Mouse (Mus musculus) megakaryocyte, embryonic 14.5 days (primary cell): ENCODE measurements around the gene Aif1l. TPM values are rescaled to one million over a fixed set of nuclear protein-coding genes. Genes with fewer than 3 reads are reported as not detected.
"Not testable (repeated sequence)": the region's sequence is repeated elsewhere in the genome, so short reads cannot be mapped to it uniquely, and the experiment has no call there.

Source experiments
- H3K27me3 ChIP-seq: replicated peaks from 2 replicates; pipeline ENCODE3; 2012; ENCODE audit warnings: inconsistent platforms
- H3K36me3 ChIP-seq: replicated peaks from 2 replicates; pipeline ENCODE3; 2012; ENCODE audit warnings: low read length, inconsistent platforms, mixed read lengths
- H3K4me1 ChIP-seq: 2 replicates; pipeline ENCODE4 v1.6.1; 2012; ENCODE audit warnings: inconsistent platforms
- H3K4me3 ChIP-seq: replicated peaks from 2 replicates; pipeline ENCODE3; 2012; ENCODE audit warnings: moderate library complexity, mild to moderate bottlenecking, inconsistent platforms
- H3K9me3 ChIP-seq: 2 replicates; pipeline ENCODE4 v1.6.1; 2012; ENCODE audit warnings: inconsistent platforms
- FLI1 ChIP-seq: IDR thresholded peaks from 2 replicates; pipeline ENCODE4 v1.6.1; 2012; ENCODE audit warnings: low read length, inconsistent platforms, mixed read lengths
- GATA1 ChIP-seq: IDR thresholded peaks from 3 replicates; pipeline ENCODE4 v1.6.1; 2012; ENCODE audit warnings: mixed read lengths, low read length, inconsistent platforms, borderline replicate concordance
- polyA plus RNA-seq: library from polyadenylated mRNA; stranded (reverse); fragments of >175 nt; gene quantifications from 2 replicates; pipeline ENCODE4 v1.2.3, GENCODE M21; 2012; ENCODE audit warnings: low replicate concordance; ENCODE audit not compliant: insufficient read depth

Aif1l gene
- polyA plus RNA-seq: not detected in 2 replicates

DNA sequence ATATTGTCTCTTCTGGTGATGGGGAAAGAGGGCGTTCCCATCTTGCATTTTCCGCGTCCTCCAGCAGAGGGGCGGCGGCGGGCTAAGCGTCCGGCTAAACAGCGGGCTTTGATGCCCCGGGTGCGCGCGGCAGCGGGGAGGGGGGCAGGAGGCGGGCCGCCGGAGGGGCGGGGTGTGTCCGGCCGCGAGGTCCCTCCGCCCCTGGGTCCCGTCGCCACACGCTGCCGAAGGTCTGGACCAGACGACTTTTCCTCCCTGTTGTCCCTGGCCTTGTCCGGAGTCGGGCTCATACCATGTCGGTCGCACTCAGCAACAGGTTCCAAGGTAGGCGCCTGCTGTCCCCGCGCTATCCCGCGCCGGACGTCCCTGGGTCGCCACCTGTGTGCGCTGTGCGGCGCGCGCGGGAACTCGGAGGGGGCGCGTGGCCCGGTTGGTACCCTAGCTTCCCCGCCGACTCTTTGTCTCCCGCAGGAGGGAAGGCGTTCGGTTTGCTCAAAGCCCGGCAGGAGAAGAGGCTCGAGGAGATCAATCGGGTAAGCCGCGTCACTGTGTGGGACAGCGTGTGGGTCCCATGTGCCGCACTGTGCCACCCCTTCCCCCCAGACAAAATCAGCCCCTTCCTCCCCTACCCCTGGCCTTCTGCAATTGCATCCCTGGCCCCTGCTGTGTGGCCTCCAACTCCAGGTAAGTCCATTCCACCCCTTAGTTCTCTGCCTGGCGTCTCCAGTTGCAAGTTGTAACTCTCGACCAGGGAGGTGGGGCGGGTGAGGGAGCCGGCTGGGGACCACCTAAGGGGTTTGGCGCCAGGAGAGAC is at the start of gene Aif1l:
Gene Aif1l, plus strand, starts transcription at position 82 of the 814 bp plus-strand sequence.
- Histone ChIP-seq H3K27me3 (peaks cover 96% of the 10 kb centered on the region), H3K9me3 (no peaks in the 10 kb centered on the region), H3K4me3 (peak within 1 kb of the TSS; percentile 90), H3K36me3 (no peaks in the 10 kb centered on the region), H3K4me1 (peaks cover 15% of the 10 kb centered on the region)
- TF ChIP-seq FLI1 (no peak), GATA1 (no peak)

DNA sequence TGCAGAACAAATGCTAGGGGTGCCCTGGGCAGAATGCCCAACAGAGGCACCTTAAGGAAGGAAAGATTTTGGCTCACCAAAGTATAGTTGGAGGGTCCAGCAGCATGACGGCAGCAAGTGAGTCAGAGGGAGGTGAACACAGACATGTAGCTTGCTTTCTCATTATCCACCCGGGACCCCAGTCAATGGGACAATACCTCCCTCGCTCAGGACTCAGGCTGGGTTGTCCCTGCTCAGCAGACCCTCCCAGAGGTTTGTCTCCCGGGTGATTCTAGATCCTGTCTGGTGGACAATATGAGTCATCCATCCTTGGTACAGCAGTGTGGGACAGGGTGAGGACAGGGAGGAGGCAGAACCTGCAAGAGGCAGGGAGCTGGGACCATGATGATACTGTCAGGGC is 49.0 kb upstream of the Aif1l start:
- no peaks in the 10 kb centered on the region for H3K36me3 ChIP-seq
- peaks cover 29% of the 10 kb centered on the region for H3K4me1 ChIP-seq
- no peaks in the 10 kb centered on the region for H3K9me3 ChIP-seq
- TF ChIP-seq GATA1 (no peak), FLI1 (no peak)
- no peak overlapping the region for H3K4me3 ChIP-seq
- peaks cover 76% of the 10 kb centered on the region for H3K27me3 ChIP-seq

DNA sequence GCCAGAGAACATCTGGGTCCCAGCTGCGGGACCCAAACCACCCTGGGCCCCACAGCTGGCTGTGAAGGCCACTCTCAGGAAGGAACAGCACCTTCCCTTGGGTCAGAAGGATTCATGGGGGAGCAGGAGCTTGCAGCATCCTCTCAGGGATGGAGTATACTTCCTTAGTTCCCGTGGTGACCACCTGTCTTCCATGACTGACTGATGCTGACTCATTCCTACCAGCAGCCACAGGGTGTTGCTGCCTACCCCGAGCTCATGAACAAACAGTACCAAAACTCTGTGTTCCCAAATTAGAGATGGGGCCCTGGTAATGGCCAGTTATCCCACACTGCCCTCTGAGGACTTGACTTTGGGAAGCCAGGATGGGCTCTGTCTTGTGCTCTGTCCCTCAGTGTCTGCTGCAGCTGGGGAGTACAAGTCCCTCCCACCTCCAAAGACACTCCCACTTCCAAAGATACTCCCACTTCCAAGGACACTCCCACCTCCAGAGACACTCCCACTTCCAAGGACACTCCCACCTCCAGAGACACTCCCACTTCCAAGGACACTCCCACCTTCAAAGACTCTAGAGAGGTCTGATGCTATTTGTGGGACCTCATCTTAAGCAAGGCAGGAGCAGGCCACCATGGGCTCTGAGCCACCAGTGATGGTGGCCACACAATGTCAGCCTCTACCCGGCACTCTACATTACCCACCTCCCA is 48.1 kb upstream of the Aif1l start:
- Histone ChIP-seq H3K4me3 (no peak overlapping the region), H3K27me3 (peaks cover 80% of the 10 kb centered on the region), H3K36me3 (no peaks in the 10 kb centered on the region), H3K4me1 (peaks cover 31% of the 10 kb centered on the region), H3K9me3 (no peaks in the 10 kb centered on the region)
- TF ChIP-seq GATA1: no peak
- no peak for TF ChIP-seq FLI1

DNA sequence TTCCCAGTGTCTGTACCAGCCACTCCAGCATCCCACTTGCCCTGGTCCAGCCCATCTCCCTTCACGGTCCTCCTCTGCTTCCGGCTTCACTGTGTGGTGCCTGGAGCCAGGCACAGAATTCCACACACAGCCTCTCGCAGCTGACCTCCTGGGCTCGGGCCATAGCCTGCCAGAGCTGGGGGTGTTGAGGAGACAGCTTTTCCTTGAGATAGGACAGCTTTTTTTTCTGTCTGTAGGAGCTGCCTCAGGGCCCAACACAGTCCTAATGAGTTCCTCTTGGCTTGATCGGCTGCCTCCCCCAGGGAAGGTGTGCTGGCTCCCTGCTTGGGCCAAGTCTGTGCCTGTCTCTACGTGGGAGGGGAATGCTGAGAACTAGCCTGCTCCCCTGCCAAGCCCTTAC is 45.9 kb upstream of the Aif1l start:
- peaks cover 31% of the 10 kb centered on the region for H3K4me1 ChIP-seq
- H3K36me3 ChIP-seq: no peaks in the 10 kb centered on the region
- H3K9me3 ChIP-seq: no peaks in the 10 kb centered on the region
- TF ChIP-seq GATA1 (no peak), FLI1 (no peak)
- peaks cover 80% of the 10 kb centered on the region for H3K27me3 ChIP-seq
- H3K4me3 ChIP-seq: no peak overlapping the region

DNA sequence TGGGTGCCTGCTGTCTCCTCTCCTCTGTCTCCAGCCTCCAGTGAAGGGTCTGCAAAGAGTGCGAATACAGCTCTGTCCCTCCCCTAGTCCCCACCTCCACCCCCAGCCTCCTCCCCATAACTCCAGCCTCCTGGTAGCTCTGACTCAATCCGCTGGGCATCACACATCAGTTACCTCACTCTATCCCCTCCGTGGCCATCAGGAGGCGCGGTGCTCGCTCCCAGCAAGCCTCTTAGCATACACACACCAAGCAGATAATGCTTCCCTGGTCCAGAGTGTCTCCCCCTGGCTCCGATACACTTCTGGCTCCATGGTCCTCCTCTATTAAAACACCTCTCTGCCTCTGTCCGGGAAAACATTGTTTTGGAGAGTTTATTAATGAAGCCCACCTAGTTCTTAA is 45.3 kb upstream of the Aif1l start:
- Histone ChIP-seq H3K36me3 (no peaks in the 10 kb centered on the region), H3K4me1 (peaks cover 31% of the 10 kb centered on the region), H3K9me3 (no peaks in the 10 kb centered on the region), H3K4me3 (no peak overlapping the region), H3K27me3 (peaks cover 77% of the 10 kb centered on the region)
- no peak for TF ChIP-seq FLI1

DNA sequence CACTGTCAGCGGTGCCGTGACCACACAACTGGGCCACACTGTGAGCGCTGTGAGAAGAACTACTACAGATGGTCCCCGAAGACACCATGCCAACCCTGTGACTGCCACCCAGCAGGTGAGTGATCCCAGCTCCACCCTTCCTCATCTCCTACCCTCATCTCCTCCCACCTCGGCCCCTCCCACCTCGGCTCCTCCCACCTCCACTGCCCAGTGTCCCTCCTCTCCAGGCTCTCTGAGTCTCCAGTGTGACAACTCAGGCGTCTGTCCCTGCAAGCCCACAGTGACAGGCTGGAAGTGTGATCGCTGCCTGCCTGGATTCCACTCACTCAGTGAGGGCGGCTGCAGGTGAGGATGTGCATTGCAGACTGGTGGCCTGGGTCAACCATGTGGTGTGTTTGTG is 44.3 kb upstream of the Aif1l start:
- H3K4me3 ChIP-seq: no peak overlapping the region
- no peaks in the 10 kb centered on the region for H3K9me3 ChIP-seq
- peaks cover 31% of the 10 kb centered on the region for H3K4me1 ChIP-seq
- H3K36me3 ChIP-seq: no peaks in the 10 kb centered on the region
- no peak for TF ChIP-seq FLI1
- TF ChIP-seq GATA1: no peak
- H3K27me3 ChIP-seq: peaks cover 70% of the 10 kb centered on the region

DNA sequence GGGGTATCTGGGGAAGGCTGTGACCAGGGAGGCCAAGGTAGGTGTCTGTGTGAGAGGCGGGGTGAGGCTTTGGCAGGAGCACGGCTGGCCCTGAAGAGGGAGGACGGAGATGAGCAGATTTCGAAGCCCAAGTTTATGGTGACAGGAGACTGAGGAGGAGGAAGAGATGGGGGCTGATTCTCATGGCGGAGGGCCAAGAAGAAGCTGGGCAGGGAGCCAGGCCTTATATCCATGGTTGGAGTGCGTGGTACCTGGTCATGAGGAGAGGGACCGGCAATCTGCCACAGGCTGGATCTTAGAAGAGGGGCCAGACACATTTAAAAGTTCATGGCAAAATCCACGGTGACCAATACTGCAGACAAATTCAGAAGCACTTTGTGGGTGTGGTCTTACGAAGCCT is 43.5 kb upstream of the Aif1l start:
- peaks cover 63% of the 10 kb centered on the region for H3K27me3 ChIP-seq
- peaks cover 29% of the 10 kb centered on the region for H3K4me1 ChIP-seq
- no peaks in the 10 kb centered on the region for H3K36me3 ChIP-seq
- H3K4me3 ChIP-seq: no peak overlapping the region
- TF ChIP-seq FLI1: no peak
- no peak for TF ChIP-seq GATA1
- H3K9me3 ChIP-seq: no peaks in the 10 kb centered on the region

DNA sequence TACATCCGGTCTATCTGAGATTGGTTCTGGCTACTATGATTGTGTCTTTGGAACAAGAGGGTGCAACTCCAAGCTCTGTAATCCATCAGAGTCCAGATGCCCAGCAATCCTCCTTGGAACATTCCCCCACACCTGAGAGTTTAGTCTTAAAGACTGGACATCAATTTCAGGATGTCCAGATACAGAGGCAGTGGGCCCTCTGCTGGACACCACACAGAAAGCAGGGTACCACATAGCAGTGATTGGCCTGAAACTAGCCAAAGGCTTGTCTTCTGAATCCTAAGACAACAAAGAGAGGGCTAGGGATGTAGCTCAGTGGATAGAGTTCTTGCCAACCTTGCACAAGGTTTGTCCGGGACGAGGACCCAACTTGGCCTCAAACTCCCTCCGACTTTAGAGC is 37.4 kb upstream of the Aif1l start:
- Histone ChIP-seq H3K27me3 (peaks cover 55% of the 10 kb centered on the region), H3K9me3 (no peaks in the 10 kb centered on the region)
- TF ChIP-seq GATA1 (no peak), FLI1 (no peak)

DNA sequence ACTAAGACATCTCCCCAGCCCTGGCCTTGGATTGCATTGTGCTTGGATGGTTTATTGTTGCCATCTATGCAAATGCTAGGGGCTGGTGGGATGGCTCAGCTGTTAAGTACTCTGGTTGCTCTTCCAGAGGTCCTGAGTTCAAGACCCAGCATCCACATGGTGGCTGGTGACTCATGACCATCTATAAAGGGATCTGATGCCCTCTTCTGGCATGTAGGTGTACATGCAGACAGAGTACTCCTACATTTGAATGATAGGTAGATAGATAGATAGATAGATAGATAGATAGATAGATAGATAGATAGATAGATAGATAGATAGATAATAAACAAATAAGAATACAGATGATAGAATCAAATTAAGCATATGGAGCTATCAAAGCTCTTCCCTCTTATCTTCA is 35.7 kb upstream of the Aif1l start:
- H3K4me1 ChIP-seq, H3K4me3 ChIP-seq, H3K36me3 ChIP-seq, H3K9me3 ChIP-seq: not testable (repeated sequence)
- H3K27me3 ChIP-seq: peaks cover 57% of the 10 kb centered on the region

More for the DNA sequence above, 37.4 kb upstream of the Aif1l start:
- no peak overlapping the region for H3K4me3 ChIP-seq
- H3K36me3 ChIP-seq: no peaks in the 10 kb centered on the region
- peaks cover 5% of the 10 kb centered on the region; the same call in 1 of the 2 replicates for H3K4me1 ChIP-seq

DNA sequence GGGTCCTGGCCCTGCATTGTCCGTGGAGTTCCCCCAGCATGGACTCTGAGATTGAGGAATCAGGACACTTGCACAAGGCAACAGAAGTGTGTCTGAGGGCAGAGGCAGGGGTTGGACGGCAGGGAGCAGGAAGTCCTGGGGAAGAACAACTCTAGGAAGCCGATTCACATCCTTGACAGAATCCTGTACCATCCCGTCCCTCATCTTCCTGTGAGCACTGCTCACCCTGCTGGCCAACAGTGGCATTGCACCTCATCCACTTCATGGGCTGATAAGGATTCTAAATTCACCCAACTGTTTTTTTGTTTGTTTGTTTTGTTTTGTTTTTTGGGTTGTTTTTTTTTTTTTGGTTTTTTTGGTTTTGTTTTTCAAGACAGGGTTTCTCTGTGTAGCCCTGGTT is 34.8 kb upstream of the Aif1l start:
- H3K4me1 ChIP-seq: peaks cover 5% of the 10 kb centered on the region; the same call in 1 of the 2 replicates
- no peaks in the 10 kb centered on the region for H3K9me3 ChIP-seq
- no peak for TF ChIP-seq FLI1
- no peak for TF ChIP-seq GATA1
- no peaks in the 10 kb centered on the region for H3K36me3 ChIP-seq
- H3K4me3 ChIP-seq: peak overlapping the region; percentile 33
- peaks cover 66% of the 10 kb centered on the region for H3K27me3 ChIP-seq
